Mouse (Mus musculus) ES-Bruce4 (cell line): ENCODE measurements at regions not wholly inside any gene's neighbourhood (a gene's known extent, or its start where the extent isn't known, plus 50 kb on each side); places are given as distances from the start of the nearest gene placed in this dataset.
"Not testable (repeated sequence)": the region's sequence is repeated elsewhere in the genome, so short reads cannot be mapped to it uniquely, and the experiment has no call there.

Experiments used
- H3K27ac ChIP-seq: 2 replicates; pipeline ENCODE4 v1.5.1; 2012; ENCODE audit warnings: low read length, inconsistent platforms; ENCODE audit not compliant: insufficient read depth
- H3K27me3 ChIP-seq: 2 replicates; pipeline ENCODE4 v1.6.1; 2012; ENCODE audit warnings: mild to moderate bottlenecking, low read length, inconsistent platforms; ENCODE audit not compliant: control insufficient read depth, poor library complexity, insufficient read depth, severe bottlenecking
- H3K36me3 ChIP-seq: 2 replicates; pipeline ENCODE4 v1.6.1; 2012; ENCODE audit warnings: inconsistent platforms, mild to moderate bottlenecking, low read length, moderate library complexity; ENCODE audit not compliant: control insufficient read depth, poor library complexity, insufficient read depth, severe bottlenecking
- H3K4me1 ChIP-seq: one replicate; pipeline ENCODE4 v1.8.1; 2011; ENCODE audit warnings: low read length; ENCODE audit not compliant: control insufficient read depth, insufficient read depth
- H3K4me3 ChIP-seq: 2 replicates; pipeline ENCODE4 v1.5.1; 2011; ENCODE audit warnings: low read depth, mild to moderate bottlenecking, low read length
- H3K9ac ChIP-seq: 2 replicates; pipeline ENCODE4 v1.6.1; 2012; ENCODE audit warnings: low read depth, mild to moderate bottlenecking, inconsistent platforms; ENCODE audit not compliant: poor library complexity, severe bottlenecking
- H3K9me3 ChIP-seq: replicated peaks from 2 replicates; pipeline ENCODE4 v1.6.1; 2012; ENCODE audit warnings: mild to moderate bottlenecking, low read length, inconsistent platforms; ENCODE audit not compliant: control insufficient read depth, poor library complexity, insufficient read depth, severe bottlenecking
- CTCF ChIP-seq: IDR thresholded peaks from one replicate; pipeline ENCODE4 v1.8.1; 2011; ENCODE audit warnings: low read depth, low read length
- EP300 ChIP-seq: IDR thresholded peaks from 2 replicates; pipeline ENCODE4 v1.6.1; 2011; ENCODE audit warnings: low read depth, low read length; ENCODE audit not compliant: insufficient read depth
- POLR2A ChIP-seq: IDR thresholded peaks from one replicate; pipeline ENCODE4 v1.8.1; 2011; ENCODE audit warnings: low read length; ENCODE audit not compliant: insufficient read depth

DNA sequence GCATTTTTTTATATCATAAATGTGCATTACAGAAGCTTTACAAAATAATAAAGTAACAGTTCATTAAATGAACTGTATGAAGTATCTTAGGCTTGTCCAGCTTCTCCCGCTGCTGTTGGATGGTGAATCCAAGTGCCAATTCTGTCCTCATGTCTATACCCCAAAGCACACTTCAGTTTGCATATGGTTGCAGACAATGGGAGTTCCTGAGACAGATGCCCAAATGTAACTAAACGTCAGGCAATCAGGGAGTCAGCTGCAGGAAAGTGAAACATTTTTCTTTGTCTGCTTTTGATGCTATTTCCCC, 859.4 kb upstream of the Mms22l start:
- H3K36me3 ChIP-seq: no peaks in the 10 kb centered on the region
- H3K27ac ChIP-seq: no peak overlapping the region
- no peak overlapping the region for H3K9ac ChIP-seq
- TF ChIP-seq POLR2A: no peak
- no peak for TF ChIP-seq CTCF
- no peak for TF ChIP-seq EP300
- no peaks in the 10 kb centered on the region for H3K27me3 ChIP-seq
- no peaks in the 10 kb centered on the region for H3K4me1 ChIP-seq
- no peak overlapping the region for H3K4me3 ChIP-seq
- H3K9me3 ChIP-seq: no peaks in the 10 kb centered on the region

DNA sequence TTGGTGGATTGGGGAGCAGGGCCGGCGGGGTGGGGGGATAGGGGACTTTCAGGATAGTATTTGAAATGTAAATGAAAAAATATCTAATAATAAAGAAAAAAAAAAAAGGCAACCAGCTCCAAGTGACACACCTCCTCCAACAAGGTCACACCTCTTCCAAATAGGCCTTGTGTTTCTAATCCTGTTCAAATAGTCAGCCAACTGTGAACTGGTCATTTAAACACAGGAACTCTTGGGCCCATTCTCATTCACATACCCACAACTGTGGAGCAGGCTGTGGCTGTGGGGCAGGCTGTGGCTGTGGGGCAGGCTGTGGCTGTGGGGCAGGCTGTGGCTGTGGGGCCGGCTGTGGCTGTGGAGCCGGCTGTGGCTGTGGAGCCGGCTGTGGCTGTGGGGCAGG, 839.6 kb upstream of the Mms22l start:
- H3K27me3 ChIP-seq, H3K36me3 ChIP-seq, H3K9me3 ChIP-seq, H3K27ac ChIP-seq, H3K4me1 ChIP-seq: not testable (repeated sequence)
- Histone ChIP-seq H3K4me3 (peak overlapping the region; percentile 37; the same call in 1 of the 2 replicates), H3K9ac (peak overlapping the region; percentile 64)

DNA sequence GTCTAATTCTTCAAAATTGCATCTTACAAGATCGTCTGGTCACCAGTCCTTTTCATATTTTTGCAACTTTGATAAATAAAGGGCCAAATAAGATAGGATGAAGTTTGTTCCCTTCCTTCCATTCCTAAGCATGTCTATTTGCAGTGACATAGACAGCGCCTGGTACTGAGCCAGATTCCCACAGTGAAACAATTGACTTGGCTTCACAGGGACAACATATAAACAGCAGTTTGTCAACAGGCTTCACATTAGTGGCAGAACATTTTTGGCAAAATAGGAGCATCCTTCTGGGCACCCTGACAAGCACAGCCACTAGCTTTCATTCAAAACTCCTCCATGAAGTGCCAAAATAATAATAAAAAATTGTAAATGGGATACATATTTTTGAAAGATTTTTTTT, 827.4 kb upstream of the Mms22l start:
- Histone ChIP-seq H3K27ac (no peak overlapping the region), H3K4me3 (no peak overlapping the region), H3K4me1 (no peaks in the 10 kb centered on the region), H3K9me3 (no peaks in the 10 kb centered on the region), H3K9ac (no peak overlapping the region), H3K27me3 (no peaks in the 10 kb centered on the region), H3K36me3 (no peaks in the 10 kb centered on the region)
- TF ChIP-seq CTCF (no peak), EP300 (no peak), POLR2A (no peak)

DNA sequence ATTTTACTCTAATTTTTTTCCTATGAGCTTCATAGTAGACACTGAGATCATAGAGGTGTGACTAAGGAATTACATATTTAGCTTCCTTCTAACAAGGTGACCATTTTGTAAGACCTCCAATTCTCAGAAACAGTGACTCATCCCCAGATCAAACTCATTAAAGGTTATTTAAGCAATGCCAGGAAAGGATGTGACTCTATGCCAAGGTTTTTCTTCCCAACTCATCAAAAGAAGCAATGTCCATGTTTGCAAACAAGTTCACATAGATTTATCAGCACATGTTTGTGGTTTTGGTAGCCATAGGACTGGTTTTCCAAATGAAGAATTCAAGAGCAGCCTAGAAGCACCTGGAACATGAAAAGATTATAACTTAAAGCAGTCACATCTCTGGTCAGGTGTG, 792.6 kb upstream of the Mms22l start:
- H3K27me3 ChIP-seq: no peaks in the 10 kb centered on the region
- no peak overlapping the region for H3K9ac ChIP-seq
- no peak overlapping the region for H3K4me3 ChIP-seq
- H3K9me3 ChIP-seq: no peaks in the 10 kb centered on the region
- H3K4me1 ChIP-seq: no peaks in the 10 kb centered on the region
- no peak overlapping the region for H3K27ac ChIP-seq
- H3K36me3 ChIP-seq: no peaks in the 10 kb centered on the region
- TF ChIP-seq CTCF (no peak), POLR2A (no peak), EP300 (no peak)

DNA sequence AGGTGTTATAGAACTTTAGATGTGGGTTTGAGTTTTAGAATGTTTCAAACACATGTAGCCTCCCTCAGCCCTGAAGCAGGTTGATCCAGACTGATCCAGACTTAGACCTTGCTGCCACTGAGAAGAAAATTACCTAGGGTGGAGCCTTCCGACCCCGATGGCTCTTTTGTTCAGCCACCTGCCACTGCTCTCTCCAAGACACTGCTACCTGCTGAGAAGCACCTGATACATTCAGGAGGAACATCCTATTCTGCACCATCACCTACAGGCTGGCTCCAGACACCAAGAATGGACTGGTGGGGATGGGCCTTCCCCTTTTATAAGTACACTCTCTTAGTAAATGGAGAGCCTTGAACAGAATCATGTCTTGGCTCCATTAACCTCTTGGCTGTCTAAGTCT, 785.5 kb upstream of the Mms22l start:
- H3K4me3 ChIP-seq: no peak overlapping the region

DNA sequence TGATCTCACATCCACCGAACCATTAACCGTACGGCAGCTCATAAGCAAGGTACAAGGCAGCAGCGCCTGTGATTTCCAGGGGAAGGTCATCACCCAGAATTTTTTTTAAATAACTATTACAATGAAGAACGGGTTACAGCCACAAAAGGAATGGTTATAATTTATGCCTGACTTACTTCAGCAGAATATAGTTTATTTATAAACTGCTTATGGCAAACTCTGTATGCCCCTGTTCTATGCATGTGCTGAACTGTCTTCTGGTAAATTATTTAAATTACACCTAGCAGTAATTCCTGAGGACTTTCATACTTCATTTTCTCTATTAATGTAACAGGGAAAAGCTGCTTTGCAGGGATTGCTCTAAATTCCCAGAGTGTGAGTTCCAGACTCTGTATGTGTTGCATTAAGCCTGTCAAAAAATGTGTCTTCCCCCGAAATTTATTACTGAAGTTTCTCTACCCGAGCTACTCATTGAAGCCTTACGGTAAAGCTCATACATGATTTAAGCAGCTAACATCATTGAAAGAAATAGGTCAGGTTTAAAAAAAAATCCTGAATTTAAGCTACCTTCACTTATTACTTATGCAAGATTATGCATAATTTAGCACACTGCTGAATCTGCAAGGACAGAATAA, 782.4 kb upstream of the Mms22l start:
- Histone ChIP-seq H3K36me3 (no peaks in the 10 kb centered on the region), H3K4me3 (no peak overlapping the region), H3K9ac (no peak overlapping the region), H3K9me3 (no peaks in the 10 kb centered on the region), H3K27ac (no peak overlapping the region), H3K4me1 (no peaks in the 10 kb centered on the region), H3K27me3 (no peaks in the 10 kb centered on the region)
- no peak for TF ChIP-seq EP300

More for the DNA sequence above, 785.5 kb upstream of the Mms22l start:
- TF ChIP-seq CTCF (no peak), EP300 (peak; percentile 90), POLR2A (no peak)
- Histone ChIP-seq H3K9me3 (no peaks in the 10 kb centered on the region), H3K4me1 (no peaks in the 10 kb centered on the region), H3K27me3 (no peaks in the 10 kb centered on the region), H3K9ac (no peak overlapping the region), H3K36me3 (no peaks in the 10 kb centered on the region), H3K27ac (no peak overlapping the region)
